Mouse (Mus musculus): Measurements from ENCODE around the gene Slc48a1. TPM values are rescaled to one million over a fixed set of nuclear protein-coding genes. Genes with fewer than 3 reads are reported as not detected.

Gene Slc48a1
- total and polyA plus RNA-seq, 2 experiments from 2014 or later = 78.8 to 152 TPM

DNA sequence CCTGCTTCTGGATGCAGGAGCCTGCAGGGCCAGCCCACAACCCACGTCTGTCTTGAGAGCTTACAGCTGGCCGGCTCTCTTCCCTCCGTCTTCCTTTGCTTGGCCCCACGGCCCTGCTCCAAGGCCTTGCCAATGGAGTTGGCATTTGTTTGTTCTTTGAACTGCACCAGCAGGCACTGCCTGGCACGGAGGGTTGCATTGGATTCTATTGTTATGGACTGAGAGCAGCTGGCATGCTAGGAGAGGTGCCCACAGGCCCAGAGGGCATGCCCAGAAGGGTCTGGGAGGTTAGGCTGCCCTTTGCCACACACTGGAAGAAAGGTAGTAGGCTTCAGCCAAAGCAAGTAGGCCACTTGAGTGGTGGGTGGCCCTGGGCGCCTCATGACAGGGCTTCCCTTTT lies 10.5 kb downstream of the Slc48a1 start:
- Histone ChIP-seq H3K36me3 (ENCODE audit: insufficient read depth, low read length) (peaks cover 21% of the 10 kb centered on the region; the same call in 1 of the 2 replicates), H3K27ac (ENCODE audit: low read depth, low read length) (peak overlapping the region; percentile 32; the same call in 1 of the 2 replicates), H3K4me3 (ENCODE audit: low read depth, low read length) (no peak overlapping the region), H3K9me3 (ENCODE audit: low read length) (no peaks in the 10 kb centered on the region), H3K4me1 (ENCODE audit: insufficient read depth, low read length) (peaks cover 11% of the 10 kb centered on the region; the same call in 1 of the 2 replicates), H3K4me2 (ENCODE audit: low read depth, low read length, poor library complexity, severe bottlenecking) (no peak overlapping the region), H3K27me3 (ENCODE audit: insufficient read depth, low read length) (no peaks in the 10 kb centered on the region), H3K9ac (replicated peaks; ENCODE audit: low read length, poor library complexity, severe bottlenecking) (no peak overlapping the region)
- 48% methylated on average over 6 of the region's 6 CpGs for WGBS
- ATAC-seq (ENCODE audit: low FRiP score) (no peak), DNase-seq (ENCODE audit: low spot score) (peak; percentile 79)
- TF ChIP-seq CTCF (IDR thresholded peaks at IDR 0.05) = no peak

DNA sequence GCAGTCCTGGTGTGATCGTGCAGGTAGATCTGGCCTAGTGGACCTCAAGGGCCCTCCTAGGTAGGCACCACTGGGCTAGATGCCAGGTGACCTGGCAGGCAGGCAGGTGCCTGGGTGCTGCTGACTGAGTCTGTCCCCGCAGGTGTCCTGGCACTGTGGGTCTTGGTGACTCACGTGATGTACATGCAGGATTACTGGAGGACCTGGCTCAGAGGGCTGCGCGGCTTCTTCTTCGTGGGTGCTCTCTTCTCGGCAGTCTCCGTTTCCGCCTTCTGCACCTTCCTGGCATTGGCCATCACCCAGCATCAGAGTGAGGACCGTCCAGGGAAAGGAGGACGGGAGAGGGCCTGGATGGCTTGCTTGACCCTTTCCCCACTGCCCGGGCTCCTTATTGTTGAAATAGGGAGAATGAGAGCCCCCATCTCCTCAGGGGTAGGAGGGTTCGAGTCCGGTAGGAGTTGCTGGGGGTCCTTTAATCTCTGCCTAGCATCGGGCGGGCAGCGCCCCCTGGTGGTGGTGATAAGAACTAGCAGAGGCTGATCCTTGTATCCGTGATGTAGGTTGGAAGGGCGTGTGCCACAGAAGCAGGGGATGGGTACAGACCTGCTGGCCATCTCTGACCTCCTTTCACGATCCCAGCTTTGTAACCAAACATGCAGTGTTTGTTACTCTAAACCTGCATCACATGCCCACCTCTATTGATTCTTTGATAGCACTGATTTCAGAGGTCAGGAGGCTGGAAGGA lies 11.6 kb downstream of the Slc48a1 start:
- TF ChIP-seq CTCF (IDR thresholded peaks at IDR 0.05) = peak; percentile 89
- ATAC-seq (ENCODE audit: low FRiP score) = no peak
- WGBS = 57% methylated on average over 20 of the region's 20 CpGs

DNA sequence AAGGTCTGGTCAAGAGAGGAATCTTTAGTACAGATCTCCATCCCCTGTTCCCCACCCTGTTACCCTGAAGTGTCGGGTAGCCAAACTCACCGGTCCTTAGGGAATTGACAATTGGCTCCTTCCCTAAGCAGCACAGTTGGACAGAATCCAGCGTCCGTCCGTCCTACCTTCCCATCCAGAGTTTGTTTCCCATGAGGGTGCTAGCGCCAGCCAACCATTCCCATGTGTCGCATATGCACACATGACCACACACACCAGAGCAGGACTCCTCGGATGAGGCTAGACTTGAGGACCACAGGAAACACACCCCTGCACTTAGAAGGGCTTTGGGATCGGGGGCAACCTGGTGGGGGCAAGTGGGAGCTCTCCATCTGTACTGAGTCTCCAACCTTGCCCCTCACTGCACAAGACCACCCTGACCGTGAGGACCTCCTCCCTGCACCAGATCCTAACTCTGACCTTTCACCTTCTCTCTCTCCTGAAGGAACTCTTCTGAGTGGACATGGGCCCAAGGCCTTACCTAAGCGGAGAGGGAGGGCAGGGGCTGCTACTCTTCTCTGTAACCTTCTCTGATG lies 12.9 kb downstream of the Slc48a1 start:
- no peak for TF ChIP-seq CTCF (IDR thresholded peaks at IDR 0.05)
- WGBS = 86% methylated on average over 11 of the region's 11 CpGs
- H3K9me3 ChIP-seq (ENCODE audit: low read length) = no peaks in the 10 kb centered on the region
- H3K4me2 ChIP-seq (ENCODE audit: low read depth, low read length, poor library complexity, severe bottlenecking) = no peak overlapping the region
- no peak for DNase-seq (ENCODE audit: low spot score)
- peaks cover 42% of the 10 kb centered on the region for H3K36me3 ChIP-seq (ENCODE audit: insufficient read depth, low read length)
- H3K27ac ChIP-seq (ENCODE audit: low read depth, low read length) = no peak overlapping the region
- ATAC-seq (ENCODE audit: low FRiP score) = no peak
- H3K4me3 ChIP-seq (ENCODE audit: low read depth, low read length) = no peak overlapping the region
- no peaks in the 10 kb centered on the region for H3K27me3 ChIP-seq (ENCODE audit: insufficient read depth, low read length)
- H3K4me1 ChIP-seq (ENCODE audit: insufficient read depth, low read length) = peaks cover 6% of the 10 kb centered on the region; the same call in 1 of the 2 replicates
- no peak overlapping the region for H3K9ac ChIP-seq (replicated peaks; ENCODE audit: low read length, poor library complexity, severe bottlenecking)

More for the DNA sequence above, 11.6 kb downstream of the Slc48a1 start:
- Histone ChIP-seq H3K36me3 (ENCODE audit: insufficient read depth, low read length) (peaks cover 30% of the 10 kb centered on the region), H3K9me3 (ENCODE audit: low read length) (no peaks in the 10 kb centered on the region), H3K4me3 (ENCODE audit: low read depth, low read length) (no peak overlapping the region), H3K27ac (ENCODE audit: low read depth, low read length) (no peak overlapping the region), H3K9ac (replicated peaks; ENCODE audit: low read length, poor library complexity, severe bottlenecking) (no peak overlapping the region), H3K27me3 (ENCODE audit: insufficient read depth, low read length) (no peaks in the 10 kb centered on the region), H3K4me2 (ENCODE audit: low read depth, low read length, poor library complexity, severe bottlenecking) (no peak overlapping the region), H3K4me1 (ENCODE audit: insufficient read depth, low read length) (peaks cover 11% of the 10 kb centered on the region; the same call in 1 of the 2 replicates)
- DNase-seq (ENCODE audit: low spot score) = peak; percentile 65

DNA sequence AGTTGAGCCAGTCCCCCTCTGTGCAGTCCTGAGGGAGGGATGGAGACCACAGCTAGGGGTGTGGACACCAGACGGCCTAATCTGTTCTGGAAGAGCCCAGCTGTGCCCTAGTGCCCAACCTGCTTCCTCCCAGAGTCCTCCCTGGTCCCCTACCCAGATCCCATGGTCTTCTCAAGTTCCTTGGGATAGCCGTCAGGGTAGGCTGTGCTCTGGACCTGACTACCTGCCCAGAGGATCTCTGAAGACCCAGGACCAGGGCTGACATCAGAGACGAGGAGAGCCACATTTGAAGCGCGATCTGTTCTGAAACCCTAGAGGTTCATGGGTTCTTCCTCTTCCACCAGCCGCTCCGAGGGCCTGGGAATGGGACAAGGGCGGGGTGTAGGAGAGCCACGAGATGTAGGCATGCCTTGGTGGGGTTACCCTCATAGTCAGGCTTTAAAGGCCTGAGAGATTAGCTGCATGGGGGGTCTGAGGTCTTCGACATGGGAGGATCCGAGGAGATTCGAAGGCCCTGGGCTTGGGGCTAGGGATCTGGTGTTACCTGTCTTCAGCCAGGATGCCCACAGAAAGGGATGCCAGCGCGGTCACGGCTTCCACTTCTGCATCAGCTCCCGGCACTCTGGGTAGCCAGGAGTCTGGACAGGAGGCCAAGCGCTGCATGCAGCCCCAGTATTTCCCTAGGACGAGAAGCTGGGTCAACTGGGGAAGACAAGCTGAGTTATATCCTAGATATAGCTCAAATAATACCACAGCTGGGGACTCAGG lies 15.2 kb downstream of the Slc48a1 start:
- Histone ChIP-seq H3K4me2 (ENCODE audit: low read depth, low read length, poor library complexity, severe bottlenecking) (no peak overlapping the region), H3K27ac (ENCODE audit: low read depth, low read length) (no peak overlapping the region), H3K36me3 (ENCODE audit: insufficient read depth, low read length) (peaks cover 53% of the 10 kb centered on the region), H3K9me3 (ENCODE audit: low read length) (no peaks in the 10 kb centered on the region), H3K9ac (replicated peaks; ENCODE audit: low read length, poor library complexity, severe bottlenecking) (no peak overlapping the region), H3K27me3 (ENCODE audit: insufficient read depth, low read length) (no peaks in the 10 kb centered on the region), H3K4me3 (ENCODE audit: low read depth, low read length) (no peak overlapping the region), H3K4me1 (ENCODE audit: insufficient read depth, low read length) (peaks cover 5% of the 10 kb centered on the region; the same call in 1 of the 2 replicates)
- WGBS = 90% methylated on average over 18 of the region's 18 CpGs
- DNase-seq (ENCODE audit: low spot score) (no peak), ATAC-seq (ENCODE audit: low FRiP score) (no peak)
- no peak for TF ChIP-seq CTCF (IDR thresholded peaks at IDR 0.05)

DNA sequence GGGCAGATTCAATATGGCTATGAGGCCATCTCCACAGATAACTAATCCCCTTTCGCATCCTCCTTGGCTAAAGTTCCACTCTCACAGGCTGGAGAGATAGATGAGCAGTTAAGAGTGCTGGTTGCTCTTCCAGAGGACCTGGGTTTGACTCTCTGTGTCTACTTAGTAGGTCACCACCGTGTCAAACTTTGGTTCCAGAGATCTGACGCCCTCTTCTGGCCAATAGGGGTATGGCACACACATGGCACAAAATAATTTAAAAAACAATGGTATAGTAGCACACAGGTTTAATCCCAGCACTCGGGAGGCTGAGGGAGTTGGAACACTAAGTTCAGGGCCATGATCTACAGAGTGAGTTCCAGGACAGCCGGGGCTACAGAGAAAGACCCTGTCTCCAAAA lies 15.9 kb downstream of the Slc48a1 start:
- TF ChIP-seq CTCF (IDR thresholded peaks at IDR 0.05) = peak; percentile 66
- H3K27me3 ChIP-seq (ENCODE audit: insufficient read depth, low read length) = no peaks in the 10 kb centered on the region
- H3K9me3 ChIP-seq (ENCODE audit: low read length) = no peaks in the 10 kb centered on the region
- DNase-seq (ENCODE audit: low spot score) (no peak), ATAC-seq (ENCODE audit: low FRiP score) (no peak)
- no peak overlapping the region for H3K4me2 ChIP-seq (ENCODE audit: low read depth, low read length, poor library complexity, severe bottlenecking)
- H3K27ac ChIP-seq (ENCODE audit: low read depth, low read length) = no peak overlapping the region
- peaks cover 5% of the 10 kb centered on the region; the same call in 1 of the 2 replicates for H3K4me1 ChIP-seq (ENCODE audit: insufficient read depth, low read length)
- peaks cover 53% of the 10 kb centered on the region for H3K36me3 ChIP-seq (ENCODE audit: insufficient read depth, low read length)
- H3K9ac ChIP-seq (replicated peaks; ENCODE audit: low read length, poor library complexity, severe bottlenecking) = no peak overlapping the region
- 72% methylated on average over 5 of the region's 5 CpGs for WGBS
- H3K4me3 ChIP-seq (ENCODE audit: low read depth, low read length) = no peak overlapping the region
